Mouse (Mus musculus) lung, embryonic 15.5 days (tissue): ENCODE measurements around the gene Gm5965. TPM values are rescaled to one million over a fixed set of nuclear protein-coding genes. Genes with fewer than 3 reads are reported as not detected.
"Not testable (repeated sequence)": the region's sequence is repeated elsewhere in the genome, so short reads cannot be mapped to it uniquely, and the experiment has no call there.

Experiments
- ATAC-seq: fragments of 200-750 bp; cut with Nextera tagmentation; 2 replicates; pipeline ENCODE4 v1.8.0; 2017; ENCODE audit warnings: moderate number of reproducible peaks, borderline replicate concordance; ENCODE audit not compliant: low FRiP score, low TSS enrichment; ENCODE audit errors: extremely low read depth
- H3K27ac ChIP-seq: fragments of 300-500 bp; sonication (generic); 2 replicates; pipeline ENCODE4 v1.5.1; 2015; ENCODE audit warnings: moderate library complexity, mild to moderate bottlenecking, inconsistent platforms
- H3K27me3 ChIP-seq: fragments of 300-500 bp; sonication (generic); 2 replicates; pipeline ENCODE4 v1.6.1; 2015; ENCODE audit warnings: inconsistent platforms
- H3K36me3 ChIP-seq: fragments of 300-500 bp; sonication (generic); 2 replicates; pipeline ENCODE4 v1.6.1; 2015; ENCODE audit warnings: inconsistent platforms
- H3K4me1 ChIP-seq: fragments of 300-500 bp; sonication (generic); 2 replicates; pipeline ENCODE4 v1.6.1; 2015; ENCODE audit warnings: inconsistent platforms
- H3K4me2 ChIP-seq: fragments of 300-500 bp; sonication (generic); 2 replicates; pipeline ENCODE4 v1.6.1; 2015; ENCODE audit warnings: inconsistent platforms, mild to moderate bottlenecking, moderate library complexity
- H3K4me3 ChIP-seq: fragments of 300-500 bp; sonication (generic); 2 replicates; pipeline ENCODE4 v1.5.1; 2015; ENCODE audit warnings: mild to moderate bottlenecking, inconsistent platforms
- H3K9ac ChIP-seq: fragments of 300-500 bp; sonication (generic); 2 replicates; pipeline ENCODE4 v1.6.1; 2015; ENCODE audit warnings: inconsistent platforms
- H3K9me3 ChIP-seq: fragments of 300-500 bp; sonication (generic); 2 replicates; pipeline ENCODE4 v1.6.1; 2016; ENCODE audit warnings: inconsistent platforms
- WGBS: fragments of 180-500 bp; shearing (Covaris S2); methylation state at CpG from one replicate; pipeline ENCODE4 v1.1.7; 2015; 5-methylcytosine and 5-hydroxymethylcytosine counted together
- polyA plus RNA-seq: library from polyadenylated mRNA; unstranded; fragments of >200 nt; fragmentation: Nextera tagmentation; extraction: Ambion mirVana; gene quantifications from 2 replicates; pipeline ENCODE4 v1.2.1, GENCODE M21; 2015

Gm5965 gene
- polyA plus RNA-seq = not detected in 2 replicates

DNA sequence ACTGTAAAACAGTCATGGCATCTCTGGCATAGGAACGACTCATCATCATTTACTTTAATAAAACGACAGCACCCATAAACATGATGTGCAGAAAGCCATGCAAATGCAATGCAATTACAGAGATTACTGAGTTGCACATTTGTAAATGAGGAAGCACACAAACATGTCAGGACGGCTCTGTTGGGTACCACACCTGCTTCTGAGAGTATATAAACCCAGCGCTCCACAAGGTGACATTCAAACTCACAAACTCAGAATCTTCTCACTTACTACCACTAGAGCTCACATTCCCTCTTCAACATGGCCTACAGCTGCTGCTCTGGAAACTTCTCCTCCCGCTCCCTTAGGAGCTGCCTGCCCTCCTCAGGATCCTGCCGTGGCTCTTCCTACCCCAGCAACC lies at the start of gene Gm5965:
Gene Gm5965 (plus strand): TSS at position 301 of the 400 bp plus-strand sequence.
- no peak within 1 kb of the TSS for H3K4me3 ChIP-seq
- no peaks in the 10 kb centered on the region for H3K9me3 ChIP-seq
- no peaks in the 10 kb centered on the region for H3K27me3 ChIP-seq
- ATAC-seq = no peak
- no peak within 1 kb of the TSS for H3K4me2 ChIP-seq
- H3K4me1 ChIP-seq = no peaks in the 10 kb centered on the region
- no peak within 1 kb of the TSS for H3K27ac ChIP-seq
- no peaks in the 10 kb centered on the region for H3K36me3 ChIP-seq
- H3K9ac ChIP-seq = no peak within 1 kb of the TSS
- WGBS = 82% methylated on average over 6 of the region's 6 CpGs

- no peaks in the 10 kb centered on the region for H3K4me1 ChIP-seq
- ATAC-seq = no peak
- no peaks in the 10 kb centered on the region for H3K9me3 ChIP-seq
- no peak within 1 kb of the TSS for H3K9ac ChIP-seq
- 77% methylated on average over 4 of the region's 4 CpGs for WGBS
- H3K4me2 ChIP-seq = no peak within 1 kb of the TSS
- no peak within 1 kb of the TSS for H3K4me3 ChIP-seq
- H3K27me3 ChIP-seq = no peaks in the 10 kb centered on the region
- no peaks in the 10 kb centered on the region for H3K36me3 ChIP-seq
- no peak within 1 kb of the TSS for H3K27ac ChIP-seq
Measured at GRCm38 (mm10) chr16:88728812-88729275, 48.9 kb upstream of the Gm5965 start, which contains the start of gene Krtap13-1. Gene Krtap13-1 (plus strand): TSS chr16:88728862.

- Histone ChIP-seq H3K9me3 (no peaks in the 10 kb centered on the region), H3K4me1 (no peaks in the 10 kb centered on the region), H3K36me3 (no peaks in the 10 kb centered on the region), H3K4me2 (no peak overlapping the region), H3K4me3 (no peak overlapping the region), H3K9ac (no peak overlapping the region), H3K27me3 (no peaks in the 10 kb centered on the region), H3K27ac (no peak overlapping the region)
- WGBS = 37% methylated on average over 2 of the region's 2 CpGs
- ATAC-seq = no peak
Measured at GRCm38 (mm10) chr16:88735391-88735790, 42.3 kb upstream of the Gm5965 start.

DNA sequence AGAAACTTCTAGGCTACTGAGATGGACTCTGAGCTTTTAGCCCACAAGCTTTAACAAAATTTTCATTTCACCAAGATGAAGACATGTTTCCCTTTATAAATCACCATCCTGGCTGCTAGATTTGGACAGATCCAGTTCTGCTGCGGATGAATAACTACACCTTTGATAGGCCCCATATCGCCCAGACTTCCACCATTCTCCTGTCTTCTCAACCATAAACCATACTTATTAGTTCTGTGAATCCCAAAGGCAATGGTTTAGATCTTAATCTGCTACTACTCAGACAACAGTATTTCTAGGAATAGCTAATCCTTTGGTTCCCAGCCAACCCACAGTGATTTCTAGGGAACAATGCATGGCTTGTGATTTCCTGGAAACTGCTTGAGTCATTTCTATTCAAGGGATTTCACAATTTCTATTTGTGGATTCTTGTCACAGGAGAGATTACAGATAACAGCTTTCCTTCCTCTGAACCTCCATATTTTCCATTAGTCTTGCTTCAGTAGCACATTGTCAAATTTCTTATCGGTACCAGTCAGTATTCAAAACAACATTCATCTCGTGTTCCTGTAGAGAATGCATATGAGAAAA lies 32.9 kb upstream of the Gm5965 start:
- Histone ChIP-seq H3K9ac (no peak overlapping the region), H3K27ac (no peak overlapping the region), H3K9me3 (no peaks in the 10 kb centered on the region), H3K36me3 (no peaks in the 10 kb centered on the region), H3K4me2 (no peak overlapping the region), H3K27me3 (no peaks in the 10 kb centered on the region), H3K4me1 (no peaks in the 10 kb centered on the region), H3K4me3 (no peak overlapping the region)
- WGBS = 59% methylated on average over 4 of the region's 4 CpGs
- no peak for ATAC-seq

DNA sequence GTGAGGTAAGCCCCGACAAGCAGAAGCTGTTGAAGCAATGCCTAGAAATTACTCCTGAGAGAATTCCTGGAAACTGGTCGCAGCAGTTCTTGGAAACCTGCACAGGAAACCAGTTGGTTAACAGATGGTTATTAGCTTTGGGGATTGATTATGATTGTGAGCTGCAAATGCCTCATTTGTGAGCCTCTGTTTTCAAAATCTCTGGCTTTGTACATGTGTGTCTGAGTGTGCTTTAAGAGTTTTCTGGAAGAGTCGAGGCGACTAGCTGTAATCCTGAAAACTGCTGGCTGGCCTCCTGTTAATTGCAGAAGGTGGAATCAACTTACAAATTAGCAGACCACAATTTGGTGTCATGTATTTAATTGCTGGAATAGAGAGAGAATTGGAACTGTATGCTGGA lies 29.8 kb upstream of the Gm5965 start:
- ATAC-seq = no peak
- no peaks in the 10 kb centered on the region for H3K4me1 ChIP-seq

GRCm38 (mm10) chr16:88751535-88751934 lies 26.2 kb upstream of the Gm5965 start, which contains the start of gene Krtap13:
Gene Krtap13 (minus strand): TSS chr16:88751635.
- H3K4me3 ChIP-seq, H3K9ac ChIP-seq, H3K36me3 ChIP-seq, H3K9me3 ChIP-seq, H3K4me1 ChIP-seq, H3K27me3 ChIP-seq, H3K27ac ChIP-seq, H3K4me2 ChIP-seq, ATAC-seq: not testable (repeated sequence)
- 86% methylated on average over 3 of the region's 3 CpGs for WGBS

More for the DNA sequence above, 29.8 kb upstream of the Gm5965 start:
- Histone ChIP-seq H3K36me3 (no peaks in the 10 kb centered on the region), H3K27ac (no peak overlapping the region), H3K4me2 (no peak overlapping the region), H3K27me3 (no peaks in the 10 kb centered on the region), H3K4me3 (no peak overlapping the region), H3K9me3 (no peaks in the 10 kb centered on the region), H3K9ac (no peak overlapping the region)
- WGBS = 68% methylated on average over 4 of the region's 4 CpGs

DNA sequence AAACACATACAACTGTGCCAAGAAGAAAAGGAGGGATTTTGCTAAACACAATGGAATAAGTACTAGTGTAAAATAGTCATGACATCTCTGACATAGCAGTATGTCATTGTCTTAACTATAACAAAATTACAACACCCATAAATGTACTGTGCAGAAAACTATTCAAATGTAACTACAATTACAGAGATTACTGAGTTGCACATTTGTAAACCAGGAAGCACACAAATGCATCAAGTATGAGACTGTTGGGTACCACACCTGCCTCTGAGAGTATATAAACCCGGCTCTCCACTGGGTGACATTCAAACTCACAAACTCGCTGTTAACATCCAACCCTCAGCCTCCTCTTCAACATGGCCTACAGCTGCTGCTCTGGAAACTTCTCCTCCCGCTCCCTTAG lies 19.1 kb upstream of the Gm5965 start, which contains the start of gene 2310034C09Rik:
Gene 2310034C09Rik (plus strand): TSS at position 301 of the 400 bp plus-strand sequence.
- ATAC-seq, H3K27ac ChIP-seq, H3K4me3 ChIP-seq, H3K9me3 ChIP-seq, H3K36me3 ChIP-seq, H3K9ac ChIP-seq, H3K27me3 ChIP-seq, H3K4me1 ChIP-seq, H3K4me2 ChIP-seq: not testable (repeated sequence)
- 77% methylated on average over 3 of the region's 3 CpGs for WGBS

DNA sequence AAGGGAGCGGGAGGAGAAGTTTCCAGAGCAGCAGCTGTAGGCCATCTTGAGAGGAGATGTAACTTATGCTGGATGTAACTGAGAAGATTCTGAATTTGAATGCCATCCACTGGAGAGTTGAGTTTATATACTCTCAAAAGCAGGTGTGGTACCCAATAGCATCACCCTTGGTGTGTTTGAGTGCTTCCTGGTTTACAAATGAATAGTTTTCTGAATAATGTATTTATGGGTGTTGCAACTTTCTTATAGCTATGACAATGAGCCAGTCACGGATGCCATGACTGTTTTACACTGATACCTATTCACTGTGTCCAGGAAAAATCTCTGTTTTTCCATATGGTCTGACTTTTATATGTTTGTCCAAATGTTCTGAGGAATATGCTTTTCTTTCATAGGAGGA lies 3.6 kb upstream of the Gm5965 start, which contains the start of gene 2310057N15Rik:
Gene 2310057N15Rik (minus strand): TSS at position 101 of the 400 bp plus-strand sequence.
- Histone ChIP-seq H3K4me2 (no peak within 1 kb of the TSS), H3K27me3 (no peaks in the 10 kb centered on the region), H3K36me3 (no peaks in the 10 kb centered on the region), H3K27ac (no peak within 1 kb of the TSS), H3K9ac (no peak within 1 kb of the TSS), H3K4me1 (no peaks in the 10 kb centered on the region), H3K9me3 (no peaks in the 10 kb centered on the region), H3K4me3 (no peak within 1 kb of the TSS)
- ATAC-seq = no peak
- 87% methylated on average over 2 of the region's 2 CpGs for WGBS

- WGBS = 74% methylated on average over 2 of the region's 2 CpGs
- no peak overlapping the region for H3K4me2 ChIP-seq
- no peaks in the 10 kb centered on the region for H3K9me3 ChIP-seq
- no peak for ATAC-seq
- H3K27ac ChIP-seq = no peak overlapping the region
- no peaks in the 10 kb centered on the region for H3K4me1 ChIP-seq
- H3K4me3 ChIP-seq = no peak overlapping the region
- no peaks in the 10 kb centered on the region for H3K27me3 ChIP-seq
- no peaks in the 10 kb centered on the region for H3K36me3 ChIP-seq
- no peak overlapping the region for H3K9ac ChIP-seq
Measured at GRCm38 (mm10) chr16:88786786-88787185, 9.1 kb downstream of the Gm5965 start.

DNA sequence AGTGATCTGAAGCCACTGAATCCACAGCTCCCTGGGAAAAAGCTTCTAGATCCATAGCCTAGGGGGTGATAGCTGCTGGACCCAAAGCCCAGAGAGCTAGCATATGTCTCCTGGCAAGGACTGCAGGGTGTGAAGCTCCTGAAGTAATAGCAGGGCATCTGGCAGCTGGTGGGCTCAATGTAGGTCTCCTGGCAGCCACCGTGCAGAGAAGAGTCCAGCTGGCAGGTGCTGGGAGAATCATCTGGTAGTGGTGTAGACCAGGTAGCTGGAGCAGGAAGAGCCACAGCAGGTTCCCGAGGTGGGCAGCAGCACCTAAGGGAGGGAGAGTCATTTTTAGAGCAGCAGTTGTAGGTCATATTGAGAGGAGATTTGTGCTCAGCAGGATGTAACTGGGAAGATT lies 34.1 kb downstream of the Gm5965 start, which contains the start of gene Gm20741:
Gene Gm20741 (minus strand): TSS at position 394 of the 400 bp plus-strand sequence.
- Histone ChIP-seq H3K4me2 (no peak within 1 kb of the TSS), H3K27ac (no peak within 1 kb of the TSS), H3K36me3 (no peaks in the 10 kb centered on the region), H3K4me1 (no peaks in the 10 kb centered on the region), H3K27me3 (no peaks in the 10 kb centered on the region), H3K9me3 (no peaks in the 10 kb centered on the region), H3K9ac (no peak within 1 kb of the TSS), H3K4me3 (no peak within 1 kb of the TSS)
- WGBS = 79% methylated on average over 2 of the region's 2 CpGs
- no peak for ATAC-seq

DNA sequence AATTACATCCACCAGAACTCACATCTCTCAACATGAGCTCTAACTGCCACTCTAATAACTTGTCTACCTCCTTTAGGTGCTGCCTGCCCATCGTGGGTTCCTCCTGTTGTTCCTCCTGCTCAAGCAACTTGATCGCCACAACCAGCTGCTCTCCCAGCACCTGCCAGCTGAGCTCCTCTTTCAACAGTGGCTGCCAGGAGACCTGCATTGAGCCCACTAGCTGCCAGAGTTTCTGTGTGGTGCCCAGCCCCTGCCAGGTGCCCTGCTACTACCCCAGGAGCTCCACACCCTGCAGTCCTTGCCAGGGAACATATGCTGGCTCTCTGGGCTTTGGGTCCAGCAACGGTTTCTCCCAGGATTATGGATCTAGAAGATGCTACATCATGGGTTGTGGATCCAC lies 42.4 kb downstream of the Gm5965 start, which contains the start of gene Krtap15:
Gene Krtap15 (plus strand): TSS at position 150 of the 400 bp plus-strand sequence.
- no peak for ATAC-seq
- H3K27me3 ChIP-seq = no peaks in the 10 kb centered on the region
- no peak within 1 kb of the TSS for H3K9ac ChIP-seq
- no peak within 1 kb of the TSS for H3K4me3 ChIP-seq
- H3K36me3 ChIP-seq = no peaks in the 10 kb centered on the region
- no peaks in the 10 kb centered on the region for H3K4me1 ChIP-seq
- WGBS = 75% methylated on average over 3 of the region's 3 CpGs
- no peaks in the 10 kb centered on the region for H3K9me3 ChIP-seq
- no peak within 1 kb of the TSS for H3K27ac ChIP-seq
- H3K4me2 ChIP-seq = no peak within 1 kb of the TSS

- WGBS = 67% methylated on average over 3 of the region's 3 CpGs
- ATAC-seq = no peak
- H3K36me3 ChIP-seq = no peaks in the 10 kb centered on the region
Measured at GRCm38 (mm10) chr16:88823736-88824135, 46.0 kb downstream of the Gm5965 start.

More at GRCm38 (mm10) chr16:88823736-88824135, 46.0 kb downstream of the Gm5965 start:
- Histone ChIP-seq H3K4me1 (no peaks in the 10 kb centered on the region), H3K27ac (no peak overlapping the region), H3K9ac (no peak overlapping the region), H3K4me2 (no peak overlapping the region), H3K4me3 (no peak overlapping the region), H3K9me3 (no peaks in the 10 kb centered on the region), H3K27me3 (no peaks in the 10 kb centered on the region)
